Mouse (Mus musculus) regulatory T cell (primary cell): ENCODE measurements around the gene Dlx4.

Source experiments
- in situ Hi-C: fragments of 300-600 bp; cut with MboI, MseI; formaldehyde crosslinking; loops from one replicate; pipeline ENCODE4 v1.15.1; 2025; ENCODE audit warnings: high pct_unique_total_duplicates

Dlx4 gene

DNA sequence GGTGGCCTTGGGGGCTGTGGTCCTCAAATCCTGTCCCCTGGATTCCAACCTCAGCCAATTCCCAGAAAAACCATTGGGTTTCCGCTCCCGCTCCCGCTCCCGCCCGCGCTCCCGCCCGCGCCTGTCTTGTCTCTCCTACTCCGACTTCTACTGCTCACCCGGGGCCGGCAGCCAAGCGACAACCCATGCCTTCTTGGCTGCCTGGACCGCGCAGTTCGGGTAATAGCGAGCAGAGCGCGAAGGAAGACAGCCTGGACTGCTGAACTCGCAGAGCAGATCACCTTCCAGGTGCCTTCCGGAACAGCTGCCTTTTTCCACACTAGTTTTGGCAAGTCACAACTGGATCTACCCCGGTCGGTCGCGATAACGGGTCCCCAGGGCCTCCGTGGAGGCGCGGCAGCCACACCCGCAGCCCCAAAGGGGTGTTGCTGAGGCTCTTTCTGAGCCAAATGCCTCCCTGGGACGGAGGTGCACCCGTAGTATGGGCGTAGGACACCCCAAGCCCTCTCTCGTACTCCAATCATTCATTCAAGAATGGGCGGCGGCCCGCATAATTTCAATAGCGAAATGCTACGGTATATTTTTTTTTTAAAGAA is 3.0 kb downstream of the Dlx4 start:
- in situ Hi-C loops = no loop called here

GRCm38 (mm10) chr11:95142258-95142657 is 3.8 kb downstream of the Dlx4 start:
- in situ Hi-C loops = no loop called here

- in situ Hi-C loops = no loop called here
Measured at GRCm38 (mm10) chr11:95139871-95140270, 6.2 kb downstream of the Dlx4 start.

- in situ Hi-C loops = no loop called here
Measured at GRCm38 (mm10) chr11:95137281-95137680, 8.8 kb downstream of the Dlx4 start.

DNA sequence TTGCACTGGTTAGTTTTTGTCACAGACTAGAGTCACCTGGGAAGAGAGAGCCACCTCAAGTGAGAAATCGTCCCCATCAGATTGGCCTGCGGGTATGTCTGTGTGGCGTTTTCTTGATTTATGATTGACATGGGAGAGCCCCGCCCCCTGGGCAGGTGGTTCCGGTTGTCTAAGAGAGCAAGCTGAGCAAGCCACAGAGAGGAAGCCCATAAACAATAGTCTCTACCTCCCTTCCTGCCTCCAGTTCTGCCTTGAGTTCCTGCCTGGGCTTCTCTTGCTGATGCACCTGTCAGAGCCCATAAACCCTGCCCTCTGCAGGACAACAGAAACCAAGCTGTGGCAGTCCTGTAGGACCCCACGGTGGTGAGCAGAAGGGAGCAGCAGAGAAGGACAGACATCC is 12.7 kb downstream of the Dlx4 start:
- in situ Hi-C loops = no loop called here

GRCm38 (mm10) chr11:95130668-95131252 is 15.3 kb downstream of the Dlx4 start:
- in situ Hi-C loops = no loop called here

DNA sequence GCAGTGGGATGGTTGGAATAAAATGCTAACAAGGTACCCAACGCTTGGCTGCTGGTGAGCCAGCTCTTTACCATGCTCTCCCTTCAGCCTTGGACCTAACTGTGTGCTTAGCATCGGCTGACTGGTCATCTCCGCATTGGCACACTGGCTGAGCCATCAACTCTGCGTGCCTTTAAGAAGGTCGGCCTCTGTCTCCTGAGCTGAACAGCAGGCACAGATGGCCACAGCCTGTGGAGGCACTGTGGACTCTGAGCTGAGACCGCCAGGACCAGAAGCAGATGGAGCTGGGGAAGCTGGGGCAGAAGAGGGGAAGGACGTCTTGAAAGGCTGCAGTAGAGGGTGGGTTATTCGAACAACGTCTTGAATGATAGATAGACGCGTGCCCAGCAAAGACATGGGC is 17.7 kb downstream of the Dlx4 start:
- in situ Hi-C loops = no loop called here

GRCm38 (mm10) chr11:95126272-95127245 is 19.5 kb downstream of the Dlx4 start:
- in situ Hi-C loops = no loop called here

- in situ Hi-C loops = no loop called here
Measured at GRCm38 (mm10) chr11:95125366-95125948, 20.6 kb downstream of the Dlx4 start.

DNA sequence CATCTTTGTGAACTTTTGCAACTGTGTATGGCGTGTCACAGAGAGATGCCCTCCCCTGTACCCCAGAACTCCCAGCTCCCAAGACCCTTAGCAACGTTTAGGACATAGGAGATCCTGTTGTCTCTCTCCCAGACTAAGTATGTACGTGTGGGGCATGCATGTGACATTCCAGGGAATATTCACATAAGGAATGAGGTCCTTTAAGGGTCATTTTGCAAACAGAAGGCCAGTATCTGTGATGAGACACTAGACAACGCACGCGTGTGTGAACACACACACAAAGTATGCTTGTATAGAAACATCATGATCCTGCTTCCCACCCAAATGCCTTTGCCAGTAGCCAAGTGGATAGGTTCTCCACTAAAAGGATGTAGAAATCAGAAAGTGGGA is 24.0 kb downstream of the Dlx4 start:
- in situ Hi-C loops = loop anchor here (5.0 kb wide), 2 partner anchors 110 to 395 kb away; no protein-coding TSS in a partner anchor

DNA sequence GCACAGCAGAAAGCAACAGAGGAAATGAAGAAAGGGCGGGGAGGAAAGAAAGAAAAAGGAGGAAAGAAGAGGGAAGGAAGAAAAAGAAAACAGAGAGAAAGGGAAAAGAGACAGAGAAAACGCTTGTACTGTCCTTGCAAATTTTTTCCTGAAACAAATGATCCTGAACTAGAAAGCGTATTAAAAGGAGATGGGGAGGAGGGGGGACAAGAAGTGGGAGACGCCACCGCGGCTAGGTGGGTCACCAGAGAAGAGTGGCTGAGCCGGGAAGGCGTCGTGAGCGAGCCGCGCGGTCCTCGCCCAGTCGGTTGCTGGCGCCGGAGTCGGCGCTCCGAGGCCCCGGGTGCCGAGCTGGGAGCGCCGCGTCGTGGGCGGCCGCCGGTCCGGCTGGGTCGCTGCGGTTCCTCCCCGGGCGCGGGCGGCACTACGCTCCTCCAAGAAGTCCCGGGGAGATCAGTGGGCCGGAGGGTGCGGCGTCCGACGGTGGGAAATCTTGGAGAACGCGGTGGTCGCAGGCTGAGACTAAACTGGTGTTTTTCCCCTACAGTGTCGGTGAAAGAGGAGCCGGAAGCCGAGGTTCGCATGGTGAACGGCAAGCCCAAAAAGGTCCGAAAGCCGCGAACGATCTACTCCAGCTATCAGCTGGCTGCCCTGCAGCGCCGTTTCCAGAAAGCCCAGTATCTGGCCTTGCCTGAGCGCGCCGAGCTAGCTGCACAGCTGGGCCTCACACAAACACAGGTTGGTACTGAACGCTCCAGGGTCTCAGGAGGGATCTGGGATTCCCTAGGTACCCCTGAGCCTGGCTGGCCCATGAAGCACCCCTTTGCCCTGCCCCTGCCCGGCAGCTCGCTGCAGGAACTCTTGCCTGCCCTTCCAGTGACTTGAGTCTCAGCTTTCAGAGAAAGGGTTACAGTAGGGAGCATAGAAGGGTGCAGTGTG is 24.6 kb downstream of the Dlx4 start:
- in situ Hi-C loops = loop anchor here (5.0 kb wide), 2 partner anchors 111 to 396 kb away; no protein-coding TSS in a partner anchor

- in situ Hi-C loops = loop anchor here (5.0 kb wide), 2 partner anchors 112 to 397 kb away; no protein-coding TSS in a partner anchor
Measured at GRCm38 (mm10) chr11:95120633-95121020, 25.4 kb downstream of the Dlx4 start.

DNA sequence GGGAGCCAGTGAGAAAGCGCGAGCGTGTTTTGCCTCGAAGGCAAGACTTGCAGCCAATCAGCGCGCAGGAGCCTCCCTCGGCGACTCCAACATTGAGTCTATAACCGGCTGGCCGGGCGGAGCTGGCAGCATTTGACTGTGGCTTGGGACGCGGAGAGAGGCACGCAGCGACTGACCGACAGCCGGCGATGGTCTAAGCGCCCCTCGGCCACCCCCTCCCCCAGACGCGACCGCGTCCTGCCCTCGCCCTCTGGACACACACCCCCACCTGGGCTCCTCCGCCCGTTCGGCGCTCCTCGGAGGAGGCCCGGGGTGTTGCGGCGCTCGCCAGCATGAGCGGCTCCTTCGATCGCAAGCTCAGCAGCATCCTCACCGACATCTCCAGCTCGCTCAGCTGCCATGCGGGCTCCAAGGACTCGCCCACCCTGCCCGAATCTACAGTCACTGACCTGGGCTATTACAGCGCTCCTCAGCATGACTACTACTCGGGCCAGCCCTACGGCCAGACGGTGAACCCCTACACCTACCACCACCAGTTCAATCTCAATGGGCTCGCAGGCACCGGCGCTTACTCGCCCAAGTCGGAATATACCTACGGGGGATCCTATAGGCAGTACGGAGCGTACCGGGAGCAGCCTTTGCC is 26.0 kb downstream of the Dlx4 start, which contains the start of gene Dlx3:
Gene Dlx3 (plus strand): TSS at position 130 of the 643 bp plus-strand sequence.
- in situ Hi-C loops = loop anchor here (5.0 kb wide), 2 partner anchors 112 to 397 kb away; no protein-coding TSS in a partner anchor

GRCm38 (mm10) chr11:95118505-95118904 is 27.6 kb downstream of the Dlx4 start:
- in situ Hi-C loops = no loop called here

DNA sequence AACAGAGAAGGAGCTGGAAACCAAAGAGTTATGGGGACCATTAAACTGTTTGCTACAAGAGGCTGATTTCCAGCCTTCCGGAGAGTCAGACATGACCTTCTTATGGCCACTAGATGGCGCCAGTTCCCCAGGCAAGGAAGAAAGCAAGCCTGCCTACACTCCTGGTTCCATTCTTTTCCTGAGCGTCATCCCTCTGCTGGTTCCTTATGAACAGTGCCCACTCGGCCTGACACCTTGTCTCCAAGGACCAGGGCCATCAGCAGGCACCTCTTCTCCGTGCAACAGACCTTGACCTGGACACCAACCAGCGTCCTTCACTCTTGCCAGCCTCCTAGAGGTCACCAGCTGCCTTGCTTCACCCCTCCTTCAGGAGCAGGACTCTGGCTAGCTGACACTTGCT is 29.0 kb downstream of the Dlx4 start:
- in situ Hi-C loops = no loop called here

GRCm38 (mm10) chr11:95110081-95110480 is 36.0 kb downstream of the Dlx4 start:
- in situ Hi-C loops = no loop called here

DNA sequence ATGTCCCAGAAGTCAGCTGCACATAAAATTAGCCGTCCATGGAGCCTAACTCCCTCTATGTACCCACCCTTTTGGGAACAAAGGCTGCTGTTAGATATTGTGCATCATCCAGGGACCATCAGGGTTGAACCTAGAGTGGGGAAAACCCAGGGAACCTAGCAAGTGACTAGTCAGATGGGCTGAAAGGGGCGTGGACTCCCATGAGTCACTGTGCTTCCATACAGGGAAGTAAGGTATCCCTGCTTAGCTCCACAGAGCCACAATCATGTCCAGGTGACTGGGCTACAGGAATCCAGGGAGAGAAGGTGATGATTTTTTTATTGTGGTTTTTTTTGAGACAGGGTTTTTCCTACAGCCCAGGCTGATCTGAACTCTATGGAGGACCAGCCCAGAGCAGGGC is 37.1 kb downstream of the Dlx4 start:
- in situ Hi-C loops = loop anchor here (5.0 kb wide), 1 partner anchor 67 kb away; the partner anchor contains the start of gene Pdk2

DNA sequence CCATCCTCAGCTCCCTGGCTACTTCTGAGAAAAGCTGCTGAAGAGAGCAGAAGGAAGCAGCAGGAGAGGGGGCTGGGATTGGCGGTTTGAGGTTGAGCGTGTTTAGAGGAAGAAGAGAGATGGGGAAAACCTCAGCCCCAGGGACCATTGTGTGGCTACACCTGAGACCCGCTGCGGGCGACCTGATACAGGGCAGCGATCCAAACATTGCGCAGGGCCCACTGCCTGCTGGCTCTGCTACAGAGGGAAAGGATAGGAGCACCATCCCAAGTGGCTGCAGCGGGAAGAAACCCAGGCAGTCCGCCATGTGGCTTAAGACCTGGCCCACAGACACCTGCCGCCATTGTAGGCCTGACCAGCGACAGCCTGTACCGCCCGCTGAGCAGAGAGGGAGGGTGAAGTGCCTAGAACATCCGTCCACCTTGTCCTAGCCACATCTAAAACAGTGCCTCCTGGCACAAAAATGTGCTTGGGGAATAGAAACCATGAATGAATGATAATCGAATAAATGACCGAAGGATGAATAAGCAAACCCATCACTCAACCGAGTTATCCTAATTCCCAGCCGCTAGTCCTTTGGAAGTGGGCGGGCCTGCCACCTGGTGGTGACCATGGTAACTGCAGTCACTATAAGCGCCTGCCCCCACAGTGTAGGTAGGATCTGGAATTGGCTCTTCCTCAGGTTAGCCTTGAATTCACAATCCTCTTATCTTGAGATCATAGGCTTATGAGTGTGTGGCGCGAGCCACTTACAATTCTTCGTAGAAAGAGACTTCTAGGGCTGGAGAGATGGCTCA is 39.4 kb downstream of the Dlx4 start:
- in situ Hi-C loops = loop anchor here (5.0 kb wide), 1 partner anchor 64 kb away; the partner anchor contains the start of gene Pdk2

DNA sequence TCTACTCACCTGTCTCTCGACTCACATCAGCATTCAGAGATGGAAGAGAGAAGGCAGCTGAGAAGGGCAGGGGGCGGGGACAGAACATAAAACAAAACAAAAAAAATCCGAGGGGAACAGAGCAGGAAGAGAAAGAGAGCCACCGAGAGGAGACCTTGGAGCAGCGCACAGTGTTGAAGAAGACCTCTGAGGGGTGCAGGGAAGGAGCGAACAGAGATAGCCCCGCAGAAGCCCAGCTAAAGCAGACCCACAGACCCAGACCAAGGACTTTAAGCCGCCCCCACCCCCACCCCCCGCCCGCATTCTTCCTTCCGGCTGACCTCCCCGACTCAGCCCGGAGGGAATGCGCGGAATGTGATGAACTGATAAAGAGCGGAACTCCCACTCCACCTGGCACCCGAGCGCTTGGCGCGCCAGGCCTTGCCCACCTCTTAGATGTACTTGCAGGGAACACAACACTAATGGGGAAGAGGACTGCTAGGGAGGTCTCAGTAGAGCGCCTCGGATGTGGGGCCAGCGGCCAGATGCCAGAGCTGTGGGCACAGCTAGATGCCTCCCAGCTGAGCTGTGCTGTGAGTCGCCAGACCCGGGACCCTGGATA is 40.7 kb downstream of the Dlx4 start:
- in situ Hi-C loops = loop anchor here (5.0 kb wide), 1 partner anchor 63 kb away; the partner anchor contains the start of gene Pdk2
